Mouse (Mus musculus): ENCODE results near the gene Adcy3. TPM values are rescaled to one million over a fixed set of nuclear protein-coding genes. Genes with fewer than 3 reads are reported as not detected.

Adcy3 gene
- polyA plus RNA-seq, 1 experiment, result 0.85 TPM

DNA sequence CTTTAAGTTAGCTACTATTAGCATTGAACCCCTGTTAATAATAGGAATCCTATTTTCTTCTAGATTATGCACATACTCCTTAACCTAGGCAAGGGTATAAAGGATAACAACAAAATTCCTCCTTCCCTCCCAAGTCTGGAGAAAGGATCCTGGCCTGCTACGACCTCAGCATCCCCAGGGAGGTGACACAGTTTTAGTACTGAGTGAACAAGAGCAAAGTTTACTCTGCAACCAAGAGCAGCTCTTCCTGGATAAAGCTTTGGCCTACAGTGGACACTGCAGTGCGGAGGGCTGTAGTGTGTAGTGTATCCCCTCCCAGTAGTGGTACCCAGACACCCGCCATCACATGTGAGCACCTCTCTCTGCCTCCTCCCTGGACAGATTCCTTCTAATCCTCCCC is 19.1 kb downstream of the Adcy3 start:
- no peaks in the 10 kb centered on the region for H3K79me2 ChIP-seq (ENCODE audit: control insufficient read depth, insufficient read depth)
- no peak overlapping the region for H3K4me2 ChIP-seq (ENCODE audit: low read depth)
- no peak overlapping the region for H3K4me3 ChIP-seq
- H3K36me3 ChIP-seq (ENCODE audit: control insufficient read depth, insufficient read depth), result no peaks in the 10 kb centered on the region
- no peak for TF ChIP-seq POLR2AphosphoS2 (IDR thresholded peaks at IDR 0.05; ENCODE audit: insufficient read length, low read depth)
- TF ChIP-seq TCF12 (IDR thresholded peaks at IDR 0.05; ENCODE audit: insufficient read depth, poor library complexity, severe bottlenecking), result no peak
- TF ChIP-seq E2F4 (IDR thresholded peaks at IDR 0.05; ENCODE audit: insufficient read depth), result no peak
- TF ChIP-seq TCF3 (IDR thresholded peaks at IDR 0.05; ENCODE audit: insufficient read length, low read depth), result no peak
- no peak for TF ChIP-seq CEBPB (IDR thresholded peaks at IDR 0.05; ENCODE audit: insufficient read depth, poor library complexity, severe bottlenecking)
- no peak for TF ChIP-seq MAX (IDR thresholded peaks at IDR 0.05; ENCODE audit: low read depth)
- TF ChIP-seq POLR2A (IDR thresholded peaks at IDR 0.05; ENCODE audit: insufficient read length, low read depth), result no peak
- no peak for TF ChIP-seq MYOG (IDR thresholded peaks at IDR 0.05; ENCODE audit: control insufficient read depth in 1 of 3, insufficient read depth in 1 of 3, insufficient read length in 2 of 3, low read depth in 2 of 3)
- TF ChIP-seq SRF (IDR thresholded peaks at IDR 0.05; ENCODE audit: control insufficient read depth, insufficient read length, low read depth), result no peak
- TF ChIP-seq REST (IDR thresholded peaks at IDR 0.05; ENCODE audit: insufficient read depth, insufficient read length), result no peak
- no peak for TF ChIP-seq USF1 (IDR thresholded peaks at IDR 0.05; ENCODE audit: low read depth)
- no peak for TF ChIP-seq MYOD1 (IDR thresholded peaks at IDR 0.05; ENCODE audit: control insufficient read depth in 1 of 3, insufficient read length in 2 of 3, low read depth in 2 of 3)
- H3K27me3 ChIP-seq (ENCODE audit: control insufficient read depth, insufficient read depth, insufficient read length), result no peaks in the 10 kb centered on the region
- H3ac ChIP-seq (ENCODE audit: control insufficient read depth, insufficient read length), result no peak overlapping the region

DNA sequence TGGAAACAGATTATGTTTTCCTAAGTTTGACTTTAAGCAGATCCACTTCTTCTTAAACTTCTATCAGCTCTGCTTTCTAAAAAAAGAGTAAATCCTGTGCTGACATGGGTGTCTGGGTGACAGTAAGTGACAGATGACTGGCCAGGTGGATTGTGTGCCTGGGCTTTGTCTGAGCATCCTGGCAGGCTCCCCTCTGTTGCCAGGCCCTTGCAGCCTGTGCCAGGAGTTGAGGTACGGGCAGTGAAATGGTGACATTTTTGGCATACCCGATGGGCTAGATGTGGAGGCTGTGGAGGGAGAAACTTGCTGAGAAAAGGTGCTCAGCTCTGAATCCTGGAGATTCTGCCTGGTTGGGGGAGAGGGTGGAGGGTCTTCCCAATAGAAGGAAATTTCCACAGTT is 24.6 kb downstream of the Adcy3 start:
- TF ChIP-seq CEBPB (IDR thresholded peaks at IDR 0.05; ENCODE audit: insufficient read depth, poor library complexity, severe bottlenecking) (no peak), USF1 (IDR thresholded peaks at IDR 0.05; ENCODE audit: low read depth) (no peak), POLR2A (IDR thresholded peaks at IDR 0.05; ENCODE audit: insufficient read length, low read depth) (no peak), TCF3 (IDR thresholded peaks at IDR 0.05; ENCODE audit: insufficient read length, low read depth) (no peak), REST (IDR thresholded peaks at IDR 0.05; ENCODE audit: insufficient read depth, insufficient read length) (no peak), POLR2AphosphoS2 (IDR thresholded peaks at IDR 0.05; ENCODE audit: insufficient read length, low read depth) (no peak), SRF (IDR thresholded peaks at IDR 0.05; ENCODE audit: control insufficient read depth, insufficient read length, low read depth) (no peak), MYOD1 (IDR thresholded peaks at IDR 0.05; ENCODE audit: control insufficient read depth in 1 of 3, insufficient read length in 2 of 3, low read depth in 2 of 3) (no peak)
- Histone ChIP-seq H3K79me2 (ENCODE audit: control insufficient read depth, insufficient read depth) (no peaks in the 10 kb centered on the region), H3ac (ENCODE audit: control insufficient read depth, insufficient read length) (no peak overlapping the region), H3K36me3 (ENCODE audit: control insufficient read depth, insufficient read depth) (no peaks in the 10 kb centered on the region), H3K27me3 (ENCODE audit: control insufficient read depth, insufficient read depth, insufficient read length) (no peaks in the 10 kb centered on the region), H3K4me3 (no peak overlapping the region), H3K4me2 (ENCODE audit: low read depth) (no peak overlapping the region)

DNA sequence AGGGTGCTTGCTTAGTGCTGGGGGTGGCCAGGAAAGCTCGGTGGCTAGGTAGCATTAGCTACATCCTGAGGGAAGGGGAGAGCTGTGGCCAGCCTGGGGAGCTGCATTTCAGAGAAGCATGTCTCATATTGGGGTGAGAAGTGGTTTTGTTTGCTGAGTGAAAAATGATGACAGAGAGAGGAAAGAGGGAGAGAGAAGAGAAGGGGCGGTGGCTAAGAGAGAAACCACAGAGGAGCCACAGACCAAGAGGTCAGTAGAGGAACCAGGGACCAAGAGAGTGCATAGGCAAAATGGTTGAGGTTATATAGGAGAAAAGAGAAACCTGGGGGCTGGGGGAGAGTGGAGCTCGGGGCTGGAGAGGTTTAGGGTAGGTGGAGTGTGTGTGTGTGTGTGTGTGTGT is 25.3 kb downstream of the Adcy3 start:
- H3K79me2 ChIP-seq (ENCODE audit: control insufficient read depth, insufficient read depth), result no peaks in the 10 kb centered on the region

DNA sequence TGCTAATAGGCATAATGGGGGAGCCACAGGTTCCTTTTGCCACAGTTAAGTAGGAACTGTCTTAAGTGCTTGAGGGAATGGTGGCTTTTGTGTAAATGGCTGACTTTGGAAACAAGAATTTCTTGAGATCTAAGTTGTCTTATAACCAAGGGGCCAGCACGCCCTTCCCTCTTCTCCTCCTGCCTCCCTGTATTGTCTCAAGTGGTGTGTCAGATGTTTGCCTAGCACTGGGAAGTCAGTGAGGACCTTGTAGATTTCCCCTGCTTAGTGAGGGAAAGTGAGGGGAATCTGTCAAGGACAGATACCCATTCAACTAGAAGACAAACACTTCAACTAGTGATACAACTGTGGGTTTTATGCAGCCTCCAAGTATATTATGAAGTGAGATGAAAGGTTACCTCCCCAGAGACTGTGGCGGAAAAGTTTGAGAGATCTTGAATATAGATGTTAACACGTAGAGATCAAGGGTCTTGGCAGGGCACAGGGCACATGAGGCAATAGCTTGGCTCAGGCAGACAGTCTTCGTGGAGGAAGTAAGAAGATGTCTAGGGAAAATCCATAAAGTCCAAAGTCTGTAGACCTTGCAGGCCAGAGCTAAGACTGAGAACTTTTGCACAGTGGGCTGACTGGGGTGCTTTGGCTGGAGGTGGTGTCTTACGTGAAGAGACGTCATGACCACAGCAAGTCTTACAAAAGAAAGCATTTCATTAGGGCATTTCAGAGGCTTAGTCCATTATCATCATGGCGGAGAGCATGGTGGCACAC is 26.1 kb downstream of the Adcy3 start:
- TF ChIP-seq TCF3 (IDR thresholded peaks at IDR 0.05; ENCODE audit: insufficient read length, low read depth), result no peak
- no peak for TF ChIP-seq TCF12 (IDR thresholded peaks at IDR 0.05; ENCODE audit: insufficient read depth, poor library complexity, severe bottlenecking)
- TF ChIP-seq POLR2A (IDR thresholded peaks at IDR 0.05; ENCODE audit: insufficient read length, low read depth), result no peak
- no peak for TF ChIP-seq SRF (IDR thresholded peaks at IDR 0.05; ENCODE audit: control insufficient read depth, insufficient read length, low read depth)
- TF ChIP-seq MAX (IDR thresholded peaks at IDR 0.05; ENCODE audit: low read depth), result no peak
- no peak for TF ChIP-seq CEBPB (IDR thresholded peaks at IDR 0.05; ENCODE audit: insufficient read depth, poor library complexity, severe bottlenecking)
- no peak for TF ChIP-seq MYOG (IDR thresholded peaks at IDR 0.05; ENCODE audit: control insufficient read depth in 1 of 3, insufficient read depth in 1 of 3, insufficient read length in 2 of 3, low read depth in 2 of 3)
- no peak for TF ChIP-seq E2F4 (IDR thresholded peaks at IDR 0.05; ENCODE audit: insufficient read depth)
- TF ChIP-seq MYOD1 (IDR thresholded peaks at IDR 0.05; ENCODE audit: control insufficient read depth in 1 of 3, insufficient read length in 2 of 3, low read depth in 2 of 3), result no peak
- TF ChIP-seq USF1 (IDR thresholded peaks at IDR 0.05; ENCODE audit: low read depth), result no peak
- no peak for TF ChIP-seq REST (IDR thresholded peaks at IDR 0.05; ENCODE audit: insufficient read depth, insufficient read length)
- no peak for TF ChIP-seq POLR2AphosphoS2 (IDR thresholded peaks at IDR 0.05; ENCODE audit: insufficient read length, low read depth)
- H3ac ChIP-seq (ENCODE audit: control insufficient read depth, insufficient read length), result no peak overlapping the region
- no peaks in the 10 kb centered on the region for H3K36me3 ChIP-seq (ENCODE audit: control insufficient read depth, insufficient read depth)
- no peak overlapping the region for H3K4me2 ChIP-seq (ENCODE audit: low read depth)
- H3K79me2 ChIP-seq (ENCODE audit: control insufficient read depth, insufficient read depth), result no peaks in the 10 kb centered on the region
- no peaks in the 10 kb centered on the region for H3K27me3 ChIP-seq (ENCODE audit: control insufficient read depth, insufficient read depth, insufficient read length)
- no peak overlapping the region for H3K4me3 ChIP-seq

More for the DNA sequence above, 25.3 kb downstream of the Adcy3 start:
- no peaks in the 10 kb centered on the region for H3K27me3 ChIP-seq (ENCODE audit: control insufficient read depth, insufficient read depth, insufficient read length)
- H3K36me3 ChIP-seq (ENCODE audit: control insufficient read depth, insufficient read depth), result no peaks in the 10 kb centered on the region
- peak overlapping the region; percentile 40 for H3K4me2 ChIP-seq (ENCODE audit: low read depth)
- no peak overlapping the region for H3ac ChIP-seq (ENCODE audit: control insufficient read depth, insufficient read length)
- TF ChIP-seq USF1 (IDR thresholded peaks at IDR 0.05; ENCODE audit: low read depth) (no peak), MYOG (IDR thresholded peaks at IDR 0.05; ENCODE audit: control insufficient read depth in 1 of 3, insufficient read depth in 1 of 3, insufficient read length in 2 of 3, low read depth in 2 of 3) (no peak), CEBPB (IDR thresholded peaks at IDR 0.05; ENCODE audit: insufficient read depth, poor library complexity, severe bottlenecking) (peak; percentile 64; the same call in 1 of the 2 replicates), TCF12 (IDR thresholded peaks at IDR 0.05; ENCODE audit: insufficient read depth, poor library complexity, severe bottlenecking) (no peak), POLR2A (IDR thresholded peaks at IDR 0.05; ENCODE audit: insufficient read length, low read depth) (no peak), MAX (IDR thresholded peaks at IDR 0.05; ENCODE audit: low read depth) (no peak)
- H3K4me3 ChIP-seq, result no peak overlapping the region
